Mouse (Mus musculus) spleen, adult 2 months (tissue): ENCODE measurements around the gene Ptcd2.

Experiments
- CTCF ChIP-seq: fragments of 200-500 bp; IDR thresholded peaks from 2 replicates; pipeline ENCODE4 v1.5.1; 2011; ENCODE audit warnings: mild to moderate bottlenecking, inconsistent platforms; ENCODE audit not compliant: insufficient read depth, insufficient read length, insufficient replicate concordance; ENCODE audit errors: extremely low read depth
- POLR2A ChIP-seq: fragments of 200-500 bp; IDR thresholded peaks from 2 replicates; pipeline ENCODE4 v1.6.1; 2011; ENCODE audit warnings: low read depth, low read length, inconsistent platforms

GRCm38 (mm10) chr13:99350009-99350408 is 5.5 kb upstream of the Ptcd2 start:
- TF ChIP-seq POLR2A = no peak
- no peak for TF ChIP-seq CTCF
